Mouse (Mus musculus) midbrain, embryonic 15.5 days (tissue): ENCODE measurements around the gene Cltc. TPM values are rescaled to one million over a fixed set of nuclear protein-coding genes. Genes with fewer than 3 reads are reported as not detected.

Experiments used
- ATAC-seq: fragments of 200-750 bp; cut with Nextera tagmentation; replicated peaks from 2 replicates; pipeline ENCODE4 v1.8.0; 2017; ENCODE audit warnings: moderate TSS enrichment
- H3K27ac ChIP-seq: fragments of 300-500 bp; sonication (generic); 2 replicates; pipeline ENCODE4 v1.5.1; 2015; ENCODE audit warnings: mild to moderate bottlenecking, inconsistent platforms
- H3K27me3 ChIP-seq: fragments of 300-500 bp; sonication (generic); replicated peaks from 2 replicates; pipeline ENCODE4 v1.6.1; 2015; ENCODE audit warnings: inconsistent platforms
- H3K36me3 ChIP-seq: fragments of 300-500 bp; sonication (generic); replicated peaks from 2 replicates; pipeline ENCODE4 v1.6.1; 2015; ENCODE audit warnings: inconsistent platforms
- H3K4me1 ChIP-seq: fragments of 300-500 bp; sonication (generic); 2 replicates; pipeline ENCODE4 v1.6.1; 2015; ENCODE audit warnings: inconsistent platforms
- H3K4me2 ChIP-seq: fragments of 300-500 bp; sonication (generic); 2 replicates; pipeline ENCODE4 v1.6.1; 2015; ENCODE audit warnings: inconsistent platforms, mild to moderate bottlenecking, moderate library complexity
- H3K4me3 ChIP-seq: fragments of 300-500 bp; sonication (generic); 2 replicates; pipeline ENCODE4 v1.5.1; 2015; ENCODE audit warnings: mild to moderate bottlenecking, inconsistent platforms
- H3K9ac ChIP-seq: fragments of 300-500 bp; sonication (generic); 2 replicates; pipeline ENCODE4 v1.6.1; 2015; ENCODE audit warnings: mild to moderate bottlenecking, inconsistent platforms
- H3K9me3 ChIP-seq: fragments of 300-500 bp; sonication (generic); 2 replicates; pipeline ENCODE4 v1.6.1; 2016; ENCODE audit warnings: inconsistent platforms
- WGBS: fragments of 180-500 bp; shearing (Covaris S2); methylation state at CpG from one replicate; pipeline ENCODE4 v1.1.7; 2015; ENCODE audit warnings: mixed read lengths; 5-methylcytosine and 5-hydroxymethylcytosine counted together
- polyA plus RNA-seq: library from polyadenylated mRNA; unstranded; fragments of >200 nt; fragmentation: Nextera tagmentation; extraction: Ambion mirVana; gene quantifications from 2 replicates; pipeline ENCODE4 v1.2.1, GENCODE M21; 2015

Cltc gene
- polyA plus RNA-seq, 1 experiment from 2014 or later, result 166 TPM

DNA sequence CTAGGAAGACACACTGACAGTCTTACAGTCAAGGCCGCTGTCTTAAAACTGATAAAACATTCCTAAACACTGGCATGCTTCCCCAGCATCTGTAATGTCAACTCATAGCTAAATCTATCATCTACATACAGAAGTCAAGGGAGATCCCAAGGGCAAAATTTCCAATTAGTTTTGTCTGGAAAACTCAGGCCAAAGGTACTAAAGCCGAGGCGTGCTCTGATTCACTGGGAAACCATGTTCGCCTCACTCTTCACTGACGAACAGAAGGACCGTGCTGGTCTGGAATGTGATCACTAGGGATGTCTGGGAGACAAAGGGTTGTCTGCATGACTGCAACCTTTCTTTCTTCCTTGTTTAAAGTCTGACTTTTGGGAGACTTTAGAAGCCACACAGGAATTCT is 106.7 kb downstream of the Cltc start:
- no peak overlapping the region for H3K27ac ChIP-seq
- H3K4me2 ChIP-seq, result no peak overlapping the region
- WGBS, result 51% methylated on average over 6 of the region's 6 CpGs
- no peak overlapping the region for H3K4me3 ChIP-seq
- no peaks in the 10 kb centered on the region for H3K27me3 ChIP-seq
- no peak overlapping the region for H3K9ac ChIP-seq
- no peaks in the 10 kb centered on the region for H3K9me3 ChIP-seq
- H3K36me3 ChIP-seq, result no peaks in the 10 kb centered on the region
- ATAC-seq, result no peak
- H3K4me1 ChIP-seq, result no peaks in the 10 kb centered on the region

DNA sequence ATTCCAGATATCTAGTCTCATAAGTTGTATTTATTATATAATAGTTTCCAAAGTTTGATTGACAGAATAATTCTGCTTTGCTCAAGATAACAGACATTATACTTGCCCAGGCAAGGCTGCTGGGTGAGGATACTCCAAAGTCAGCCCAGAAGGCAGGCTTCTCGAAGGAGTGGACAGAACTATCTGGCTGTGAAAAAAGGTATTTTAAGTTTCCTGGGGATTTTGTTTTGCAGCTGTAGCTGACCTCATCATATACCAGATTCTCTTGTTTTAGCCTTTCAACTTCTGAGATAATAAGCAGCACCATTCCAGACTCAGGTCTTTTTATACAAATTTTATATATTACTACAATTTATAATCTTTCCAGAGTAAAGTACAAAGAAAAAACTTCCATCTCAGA is 107.8 kb downstream of the Cltc start:
- no peaks in the 10 kb centered on the region for H3K4me1 ChIP-seq
- H3K9me3 ChIP-seq, result no peaks in the 10 kb centered on the region
- no peaks in the 10 kb centered on the region for H3K27me3 ChIP-seq
- no peak overlapping the region for H3K27ac ChIP-seq
- H3K4me3 ChIP-seq, result no peak overlapping the region
- no peak overlapping the region for H3K4me2 ChIP-seq
- 87% methylated on average over 1 of the region's 1 CpGs for WGBS
- no peak for ATAC-seq
- no peak overlapping the region for H3K9ac ChIP-seq
- H3K36me3 ChIP-seq, result no peaks in the 10 kb centered on the region

- no peak overlapping the region for H3K4me2 ChIP-seq
- ATAC-seq, result no peak
- no peak overlapping the region for H3K27ac ChIP-seq
- no peaks in the 10 kb centered on the region for H3K9me3 ChIP-seq
- H3K36me3 ChIP-seq, result no peaks in the 10 kb centered on the region
- no peaks in the 10 kb centered on the region for H3K27me3 ChIP-seq
- WGBS, result 80% methylated on average over 15 of the region's 15 CpGs
- no peaks in the 10 kb centered on the region for H3K4me1 ChIP-seq
- no peak overlapping the region for H3K4me3 ChIP-seq
- H3K9ac ChIP-seq, result no peak overlapping the region
These were observed 109.5 kb downstream of the Cltc start for GRCm38 (mm10) chr11:86647706-86648447.

DNA sequence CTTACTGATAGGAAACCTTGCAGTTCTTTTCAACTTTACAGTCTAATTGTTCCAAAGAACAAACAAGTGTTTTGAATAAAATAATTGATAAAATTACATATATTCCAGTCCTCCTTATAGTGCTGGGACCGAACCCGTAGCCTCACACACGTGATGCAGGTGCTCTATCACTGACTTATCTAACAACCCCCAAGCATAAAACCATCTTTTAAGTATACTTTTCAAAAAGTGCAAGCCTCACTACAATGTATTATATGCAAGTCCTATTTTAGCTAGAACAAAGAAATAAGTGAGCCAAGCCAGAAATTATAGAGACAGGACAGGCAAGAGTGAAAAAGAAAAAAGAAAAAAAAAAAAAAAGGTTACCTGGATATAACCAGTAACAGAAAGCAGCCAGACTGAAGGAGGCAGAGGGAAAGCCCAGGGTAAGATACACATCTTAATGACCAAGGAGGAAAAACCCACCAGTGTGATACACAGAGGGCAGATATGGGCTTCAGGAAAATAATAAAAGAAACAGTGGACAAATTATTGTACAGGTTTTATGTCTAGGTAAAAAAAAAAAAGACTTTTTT is 110.4 kb downstream of the Cltc start:
- H3K36me3 ChIP-seq, result peaks cover 4% of the 10 kb centered on the region; the same call in 1 of the 2 replicates
- no peak for ATAC-seq
- no peaks in the 10 kb centered on the region for H3K9me3 ChIP-seq
- H3K4me3 ChIP-seq, result no peak overlapping the region
- H3K27me3 ChIP-seq, result no peaks in the 10 kb centered on the region
- WGBS, result 87% methylated on average over 3 of the region's 3 CpGs
- no peak overlapping the region for H3K9ac ChIP-seq
- no peak overlapping the region for H3K27ac ChIP-seq
- H3K4me1 ChIP-seq, result no peaks in the 10 kb centered on the region
- H3K4me2 ChIP-seq, result no peak overlapping the region

- no peak for ATAC-seq
- H3K4me2 ChIP-seq, result no peak overlapping the region
- H3K27ac ChIP-seq, result no peak overlapping the region
- H3K36me3 ChIP-seq, result peaks cover 4% of the 10 kb centered on the region; the same call in 1 of the 2 replicates
- 62% methylated on average over 7 of the region's 7 CpGs for WGBS
- no peaks in the 10 kb centered on the region for H3K9me3 ChIP-seq
- H3K9ac ChIP-seq, result no peak overlapping the region
- H3K27me3 ChIP-seq, result no peaks in the 10 kb centered on the region
- H3K4me3 ChIP-seq, result no peak overlapping the region
- no peaks in the 10 kb centered on the region for H3K4me1 ChIP-seq
These were observed 111.1 kb downstream of the Cltc start for GRCm38 (mm10) chr11:86646136-86646834.

GRCm38 (mm10) chr11:86644553-86644952 is 112.8 kb downstream of the Cltc start:
- no peaks in the 10 kb centered on the region for H3K4me1 ChIP-seq
- H3K4me2 ChIP-seq, result no peak overlapping the region
- no peak overlapping the region for H3K4me3 ChIP-seq
- H3K36me3 ChIP-seq, result peaks cover 4% of the 10 kb centered on the region; the same call in 1 of the 2 replicates
- no peak overlapping the region for H3K9ac ChIP-seq
- no peaks in the 10 kb centered on the region for H3K27me3 ChIP-seq
- WGBS, result 94% methylated on average over 4 of the region's 4 CpGs
- no peak overlapping the region for H3K27ac ChIP-seq
- no peaks in the 10 kb centered on the region for H3K9me3 ChIP-seq
- ATAC-seq, result no peak

Other genes with a start within 250 kb of the Cltc start
- 49.5 and 53.2 TPM in 2 replicates for gene Rps6kb1, start 212.8 kb downstream of the Cltc start, polyA plus RNA-seq
- 6.8 and 6.9 TPM in 2 replicates for gene Tubd1, start 212.6 kb downstream of the Cltc start, polyA plus RNA-seq
- gene Vmp1, start 73.7 kb downstream of the Cltc start, polyA plus RNA-seq, result 111 TPM in 2 replicates
- gene Ptrh2, start 73.6 kb downstream of the Cltc start, polyA plus RNA-seq, result 30.6 and 30.7 TPM in 2 replicates
- gene Dhx40, start 50.2 kb upstream of the Cltc start, polyA plus RNA-seq, result 21.7 and 22.6 TPM in 2 replicates
- gene Ypel2, start 236.1 kb upstream of the Cltc start, polyA plus RNA-seq, result 6.6 and 6.8 TPM in 2 replicates